Mouse (Mus musculus): Measurements from ENCODE around the gene Ptrh1.

DNA sequence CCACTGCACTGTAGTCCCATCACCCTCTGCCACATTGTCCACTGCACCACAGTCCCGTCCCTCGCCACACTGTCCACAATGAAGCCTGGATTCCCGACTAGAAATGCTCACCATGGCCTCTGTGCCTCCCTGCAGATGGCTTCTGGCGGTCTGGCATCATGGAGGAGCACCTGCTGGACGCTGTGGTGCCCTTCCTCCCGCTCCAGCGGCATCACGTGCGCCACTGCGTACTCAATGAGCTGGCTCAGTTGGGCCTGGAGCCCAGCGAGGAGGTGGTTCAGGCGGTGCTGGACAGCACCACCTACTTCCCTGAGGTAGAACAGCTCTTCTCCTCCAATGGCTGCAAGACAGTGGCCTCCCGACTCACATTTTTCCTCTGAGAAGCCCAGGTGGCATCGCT, 14.2 kb upstream of the Ptrh1 start:
- no peak for TF ChIP-seq POLR2A (IDR thresholded peaks at IDR 0.05; ENCODE audit: borderline replicate concordance, low read depth, low read length)
- TF ChIP-seq CTCF (IDR thresholded peaks at IDR 0.05; ENCODE audit: low read depth, low read length) = no peak

Measured in bone marrow macrophage, adult 2 months (primary cell).